Mouse (Mus musculus): Measurements from ENCODE around the gene Slco3a1.

GRCm38 (mm10) chr7:74369657-74370056, 184.9 kb downstream of the Slco3a1 start:
- peak; percentile 49 for TF ChIP-seq CTCF (IDR thresholded peaks at IDR 0.05; ENCODE audit: low read depth)
- TF ChIP-seq EP300 (IDR thresholded peaks at IDR 0.05; ENCODE audit: low read depth): no peak
